Mouse (Mus musculus) ES-Bruce4 (cell line): ENCODE measurements at regions not wholly inside any gene's neighbourhood (a gene's known extent, or its start where the extent isn't known, plus 50 kb on each side); places are given as distances from the start of the nearest gene placed in this dataset.

Experiments
- H3K27ac ChIP-seq: 2 replicates; pipeline ENCODE4 v1.5.1; 2012; ENCODE audit warnings: low read length, inconsistent platforms; ENCODE audit not compliant: insufficient read depth
- H3K27me3 ChIP-seq: 2 replicates; pipeline ENCODE4 v1.6.1; 2012; ENCODE audit warnings: mild to moderate bottlenecking, low read length, inconsistent platforms; ENCODE audit not compliant: control insufficient read depth, poor library complexity, insufficient read depth, severe bottlenecking
- H3K36me3 ChIP-seq: 2 replicates; pipeline ENCODE4 v1.6.1; 2012; ENCODE audit warnings: inconsistent platforms, mild to moderate bottlenecking, low read length, moderate library complexity; ENCODE audit not compliant: control insufficient read depth, poor library complexity, insufficient read depth, severe bottlenecking
- H3K4me1 ChIP-seq: one replicate; pipeline ENCODE4 v1.8.1; 2011; ENCODE audit warnings: low read length; ENCODE audit not compliant: control insufficient read depth, insufficient read depth
- H3K4me3 ChIP-seq: 2 replicates; pipeline ENCODE4 v1.5.1; 2011; ENCODE audit warnings: low read depth, mild to moderate bottlenecking, low read length
- H3K9ac ChIP-seq: 2 replicates; pipeline ENCODE4 v1.6.1; 2012; ENCODE audit warnings: low read depth, mild to moderate bottlenecking, inconsistent platforms; ENCODE audit not compliant: poor library complexity, severe bottlenecking
- H3K9me3 ChIP-seq: replicated peaks from 2 replicates; pipeline ENCODE4 v1.6.1; 2012; ENCODE audit warnings: mild to moderate bottlenecking, low read length, inconsistent platforms; ENCODE audit not compliant: control insufficient read depth, poor library complexity, insufficient read depth, severe bottlenecking
- CTCF ChIP-seq: IDR thresholded peaks from one replicate; pipeline ENCODE4 v1.8.1; 2011; ENCODE audit warnings: low read depth, low read length
- EP300 ChIP-seq: IDR thresholded peaks from 2 replicates; pipeline ENCODE4 v1.6.1; 2011; ENCODE audit warnings: low read depth, low read length; ENCODE audit not compliant: insufficient read depth
- POLR2A ChIP-seq: IDR thresholded peaks from one replicate; pipeline ENCODE4 v1.8.1; 2011; ENCODE audit warnings: low read length; ENCODE audit not compliant: insufficient read depth

DNA sequence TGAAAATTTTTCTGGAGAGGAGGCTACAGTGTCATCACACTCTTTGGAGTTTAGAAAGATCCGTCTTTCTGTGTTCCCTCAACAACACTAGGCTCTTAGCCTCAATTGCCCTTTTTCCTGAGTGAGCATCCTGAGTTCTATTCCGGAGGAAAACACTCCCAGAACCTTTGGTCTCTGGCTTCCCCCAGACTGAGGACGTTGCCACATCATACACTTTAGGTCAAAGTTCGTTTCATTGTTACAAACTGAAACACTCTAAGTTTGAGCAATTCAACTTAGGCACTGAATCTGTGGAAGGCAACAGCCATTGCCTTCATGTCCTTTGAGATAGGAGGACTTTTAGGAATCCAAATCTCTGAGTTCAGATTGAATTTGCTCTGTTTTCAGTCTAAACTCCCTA, 85.0 kb downstream of the Arl4a start:
- Histone ChIP-seq H3K36me3 (no peaks in the 10 kb centered on the region), H3K9me3 (no peaks in the 10 kb centered on the region), H3K4me1 (no peaks in the 10 kb centered on the region), H3K27ac (no peak overlapping the region), H3K4me3 (no peak overlapping the region), H3K27me3 (no peaks in the 10 kb centered on the region), H3K9ac (no peak overlapping the region)
- TF ChIP-seq EP300: no peak
- no peak for TF ChIP-seq POLR2A
- no peak for TF ChIP-seq CTCF

GRCm38 (mm10) chr12:39951911-39952310, 85.9 kb downstream of the Arl4a start:
- Histone ChIP-seq H3K27ac (no peak overlapping the region), H3K36me3 (no peaks in the 10 kb centered on the region)
- TF ChIP-seq POLR2A (no peak), EP300 (no peak), CTCF (no peak)

GRCm38 (mm10) chr12:39950270-39950801, 87.5 kb downstream of the Arl4a start:
- H3K27me3 ChIP-seq: no peaks in the 10 kb centered on the region
- no peak for TF ChIP-seq CTCF
- no peak for TF ChIP-seq EP300
- no peak overlapping the region for H3K9ac ChIP-seq
- no peak overlapping the region for H3K4me3 ChIP-seq
- no peaks in the 10 kb centered on the region for H3K9me3 ChIP-seq
- no peaks in the 10 kb centered on the region for H3K36me3 ChIP-seq
- H3K4me1 ChIP-seq: no peaks in the 10 kb centered on the region
- H3K27ac ChIP-seq: no peak overlapping the region

More at GRCm38 (mm10) chr12:39951911-39952310, 85.9 kb downstream of the Arl4a start:
- Histone ChIP-seq H3K27me3 (no peaks in the 10 kb centered on the region), H3K9me3 (no peaks in the 10 kb centered on the region), H3K9ac (no peak overlapping the region), H3K4me3 (no peak overlapping the region), H3K4me1 (no peaks in the 10 kb centered on the region)

DNA sequence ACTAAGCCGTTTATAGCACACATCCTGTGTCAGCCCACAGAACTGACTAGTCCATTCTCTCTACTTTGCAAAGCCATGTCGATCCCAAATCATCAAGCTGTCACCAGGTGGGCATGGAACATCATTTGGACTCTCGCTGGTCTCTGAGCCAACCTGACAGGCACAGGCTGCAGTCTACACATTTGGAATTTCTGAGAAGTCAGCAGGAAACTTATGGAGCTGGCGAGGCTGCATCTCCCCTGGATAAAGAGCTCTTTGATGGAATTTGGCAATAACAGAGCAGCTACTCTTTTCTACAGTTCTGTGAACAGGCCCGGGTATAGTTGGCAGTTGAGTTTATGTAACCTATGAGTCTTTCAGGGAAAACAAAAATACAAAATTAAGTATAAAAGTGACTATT, 94.9 kb downstream of the Arl4a start:
- Histone ChIP-seq H3K4me3 (no peak overlapping the region), H3K36me3 (no peaks in the 10 kb centered on the region), H3K27me3 (no peaks in the 10 kb centered on the region), H3K9ac (no peak overlapping the region), H3K9me3 (no peaks in the 10 kb centered on the region), H3K27ac (no peak overlapping the region), H3K4me1 (no peaks in the 10 kb centered on the region)
- TF ChIP-seq EP300: no peak
- no peak for TF ChIP-seq POLR2A

DNA sequence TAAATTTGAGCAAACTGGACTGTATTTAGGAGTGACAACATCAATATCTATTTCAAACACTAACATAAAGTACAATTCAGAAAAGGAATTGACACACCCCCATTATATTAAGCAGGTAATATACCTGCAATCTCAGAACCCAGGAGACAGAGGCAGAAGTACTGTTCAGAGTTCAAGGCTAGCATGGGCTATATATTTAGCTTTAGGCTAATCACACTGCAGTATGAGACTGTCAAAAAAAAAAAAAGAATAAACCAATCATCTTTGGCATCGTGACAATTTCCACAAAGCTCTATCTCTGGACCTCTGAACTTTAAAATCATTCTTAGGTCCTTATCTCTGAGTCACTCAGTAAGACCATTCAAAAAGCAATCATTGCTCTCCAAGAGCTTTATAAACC, 96.7 kb downstream of the Arl4a start:
- no peaks in the 10 kb centered on the region for H3K4me1 ChIP-seq
- no peak overlapping the region for H3K4me3 ChIP-seq
- H3K27me3 ChIP-seq: no peaks in the 10 kb centered on the region
- H3K9me3 ChIP-seq: no peaks in the 10 kb centered on the region
- TF ChIP-seq POLR2A: no peak
- H3K36me3 ChIP-seq: no peaks in the 10 kb centered on the region
- no peak overlapping the region for H3K27ac ChIP-seq
- no peak overlapping the region for H3K9ac ChIP-seq

GRCm38 (mm10) chr12:39939017-39939416, 98.8 kb downstream of the Arl4a start:
- H3K27me3 ChIP-seq: no peaks in the 10 kb centered on the region
- no peak overlapping the region for H3K9ac ChIP-seq
- no peaks in the 10 kb centered on the region for H3K4me1 ChIP-seq
- TF ChIP-seq EP300 (no peak), POLR2A (no peak), CTCF (no peak)
- no peak overlapping the region for H3K27ac ChIP-seq
- no peak overlapping the region for H3K4me3 ChIP-seq
- no peaks in the 10 kb centered on the region for H3K36me3 ChIP-seq
- H3K9me3 ChIP-seq: no peaks in the 10 kb centered on the region

- H3K36me3 ChIP-seq: no peaks in the 10 kb centered on the region
- H3K4me3 ChIP-seq: no peak overlapping the region
- H3K9ac ChIP-seq: no peak overlapping the region
- TF ChIP-seq EP300 (no peak), CTCF (no peak), POLR2A (no peak)
- H3K4me1 ChIP-seq: no peaks in the 10 kb centered on the region
- H3K27ac ChIP-seq: no peak overlapping the region
- no peaks in the 10 kb centered on the region for H3K9me3 ChIP-seq
- no peaks in the 10 kb centered on the region for H3K27me3 ChIP-seq
Observed at GRCm38 (mm10) chr12:39938211-39938610, 99.6 kb downstream of the Arl4a start.
